Mouse (Mus musculus): Measurements from ENCODE around the gene Ephb6. TPM values are rescaled to one million over a fixed set of nuclear protein-coding genes. Genes with fewer than 3 reads are reported as not detected.
"Not testable (repeated sequence)": the region's sequence is repeated elsewhere in the genome, so short reads cannot be mapped to it uniquely, and the experiment has no call there.

Gene Ephb6
- 25.8 and 28.1 TPM in 2 replicates for polyA plus RNA-seq (2016; fragmentation: Nextera tagmentation; extraction: Ambion mirVana)

DNA sequence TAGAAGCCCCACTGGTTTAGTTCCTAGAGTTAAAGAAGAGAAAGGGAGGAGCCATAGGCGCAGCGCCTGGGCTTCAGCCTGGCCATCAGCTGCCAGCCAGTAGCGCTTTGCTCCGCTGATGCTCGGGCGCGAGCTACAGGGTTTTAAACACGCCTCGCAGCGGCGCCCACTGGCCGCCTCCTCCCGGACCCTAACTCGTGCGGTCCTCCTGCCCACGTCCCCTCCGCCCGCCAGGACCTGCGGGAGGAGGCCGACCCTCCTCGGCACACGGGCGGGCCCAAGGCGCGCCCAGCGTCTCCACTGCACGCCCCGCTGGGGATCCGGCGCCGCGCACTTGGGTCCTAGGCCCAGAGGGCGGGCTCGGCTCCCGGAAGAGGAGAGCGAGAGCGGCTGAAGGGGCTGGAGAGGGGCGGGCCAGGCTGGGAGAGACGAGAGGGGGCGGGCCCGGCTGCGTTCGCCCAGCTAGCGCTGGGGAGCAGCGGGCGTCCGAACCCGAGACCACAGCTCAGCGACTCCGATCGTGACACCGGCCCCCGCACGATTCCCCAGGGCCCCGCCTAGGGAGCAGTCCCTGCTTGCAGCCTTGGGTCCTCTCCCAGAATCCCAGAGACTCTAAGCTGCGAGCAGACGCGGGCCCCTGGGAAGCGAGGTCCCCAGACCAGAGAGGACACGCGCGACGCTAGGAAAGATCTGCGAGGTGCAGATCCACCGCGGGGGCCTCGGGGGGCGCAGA lies at the start of gene Ephb6:
TSS of gene Ephb6 (plus strand) at position 422 of the 733 bp plus-strand sequence.
- ATAC-seq (ENCODE audit: low FRiP score) = peak; percentile 95
- Histone ChIP-seq H3K27ac (peak within 1 kb of the TSS; percentile 92), H3K9ac (peak within 1 kb of the TSS; percentile 89), H3K27me3 (no peaks in the 10 kb centered on the region), H3K9me3 (replicated peaks) (no peaks in the 10 kb centered on the region), H3K4me1 (peaks cover 14% of the 10 kb centered on the region), H3K36me3 (no peaks in the 10 kb centered on the region), H3K4me2 (replicated peaks) (peak within 1 kb of the TSS; percentile 88), H3K4me3 (peak within 1 kb of the TSS; percentile 74)
- WGBS = under 1% methylated on average over 68 of the region's 68 CpGs

DNA sequence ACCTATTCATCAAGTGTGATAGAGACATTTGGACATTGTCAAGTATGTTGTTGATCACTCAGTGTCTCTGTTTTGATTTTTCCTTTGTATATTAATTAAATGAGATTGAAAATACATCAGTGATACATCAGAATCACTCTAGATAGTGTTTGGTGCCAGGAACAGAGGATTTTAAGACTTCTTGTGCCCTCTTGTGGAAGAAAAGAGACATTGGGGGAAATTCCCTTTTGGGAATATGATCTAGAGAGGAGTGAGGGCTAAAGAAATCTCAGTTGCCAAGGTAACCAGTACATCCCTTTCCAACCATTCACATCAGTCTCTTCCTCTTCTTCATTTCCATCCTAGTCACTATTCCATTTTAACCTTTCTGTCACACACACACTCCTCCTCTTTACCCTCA lies 48.9 kb upstream of the Ephb6 start:
- Histone ChIP-seq H3K4me2 (replicated peaks) (no peak overlapping the region), H3K9me3 (replicated peaks) (no peaks in the 10 kb centered on the region), H3K4me3 (no peak overlapping the region), H3K4me1 (no peaks in the 10 kb centered on the region), H3K9ac (no peak overlapping the region), H3K27me3 (no peaks in the 10 kb centered on the region), H3K36me3 (no peaks in the 10 kb centered on the region), H3K27ac (no peak overlapping the region)
- 0 out of 2 replicates have a peak, but pooled peaks have one; percentile 8 for ATAC-seq (ENCODE audit: low FRiP score)

DNA sequence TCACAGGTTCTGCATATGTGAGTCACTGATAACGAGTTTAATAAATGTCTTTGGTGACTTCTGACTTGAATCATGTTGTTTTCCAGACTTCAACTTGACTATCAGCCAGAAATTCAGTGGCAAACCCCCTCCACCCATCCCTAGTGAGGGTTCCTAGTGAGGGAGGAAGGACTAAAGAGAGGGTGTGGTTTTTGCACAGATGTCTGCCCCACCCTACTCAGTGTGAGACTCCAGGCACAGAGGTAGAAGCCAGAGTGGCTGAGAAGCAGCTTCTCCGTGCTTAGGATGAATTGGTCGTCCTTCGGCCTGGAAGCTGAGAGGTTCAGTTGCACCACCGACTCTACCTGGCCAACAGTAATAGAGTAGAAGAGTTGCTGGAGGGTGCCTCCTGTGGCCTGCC lies 47.8 kb upstream of the Ephb6 start:
- H3K27me3 ChIP-seq = no peaks in the 10 kb centered on the region
- no peak overlapping the region for H3K4me3 ChIP-seq
- WGBS = 84% methylated on average over 5 of the region's 5 CpGs
- H3K27ac ChIP-seq = no peak overlapping the region
- H3K36me3 ChIP-seq = no peaks in the 10 kb centered on the region
- H3K4me1 ChIP-seq = no peaks in the 10 kb centered on the region
- H3K9me3 ChIP-seq (replicated peaks) = no peaks in the 10 kb centered on the region
- H3K4me2 ChIP-seq (replicated peaks) = no peak overlapping the region
- H3K9ac ChIP-seq = no peak overlapping the region
- no peak for ATAC-seq (ENCODE audit: low FRiP score)

DNA sequence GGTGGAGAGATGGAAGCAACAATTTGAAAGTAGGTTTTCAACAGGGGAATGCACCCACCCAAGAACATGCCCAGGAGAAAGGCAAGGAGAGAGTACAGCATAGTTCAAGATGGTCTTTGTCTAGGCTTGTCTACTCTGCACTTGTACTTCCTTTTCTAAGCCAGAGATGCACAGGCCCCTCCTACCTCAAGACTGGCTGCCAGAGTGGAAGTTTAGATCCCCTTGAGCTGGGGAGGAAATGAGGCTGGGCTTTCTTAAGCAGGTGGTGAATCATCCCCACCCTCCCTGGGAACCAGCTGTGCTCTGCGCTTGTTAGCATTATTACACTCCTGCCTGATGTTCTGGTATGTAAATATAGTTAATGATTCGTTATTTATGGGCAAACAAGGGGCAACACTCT lies 47.0 kb upstream of the Ephb6 start:
- ATAC-seq (ENCODE audit: low FRiP score) = no peak
- WGBS = 57% methylated on average over 2 of the region's 2 CpGs
- Histone ChIP-seq H3K9ac (no peak overlapping the region), H3K27ac (no peak overlapping the region), H3K9me3 (replicated peaks) (no peaks in the 10 kb centered on the region), H3K36me3 (no peaks in the 10 kb centered on the region), H3K4me2 (replicated peaks) (no peak overlapping the region), H3K4me3 (no peak overlapping the region), H3K4me1 (no peaks in the 10 kb centered on the region), H3K27me3 (no peaks in the 10 kb centered on the region)

DNA sequence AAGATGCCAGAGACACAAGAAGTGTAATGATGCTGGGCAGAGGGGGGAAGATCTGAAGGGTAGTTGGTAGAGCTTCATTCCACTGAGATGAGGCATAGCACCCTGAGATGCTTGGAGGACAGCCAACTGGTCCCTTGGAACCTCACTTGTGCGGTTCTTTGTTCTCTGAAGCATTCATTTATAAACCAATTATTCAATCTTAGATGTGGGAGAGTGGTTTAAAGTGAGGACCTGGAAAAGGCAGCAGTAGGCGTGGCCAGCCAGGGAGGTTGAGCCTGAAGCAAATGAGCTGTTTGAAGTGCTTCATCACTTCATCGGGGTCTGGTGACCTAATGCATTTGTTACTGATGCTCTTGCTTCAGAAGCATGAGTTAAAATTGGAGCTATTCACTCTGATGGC lies 46.0 kb upstream of the Ephb6 start:
- ATAC-seq (ENCODE audit: low FRiP score) = no peak
- no peaks in the 10 kb centered on the region for H3K9me3 ChIP-seq (replicated peaks)
- H3K4me3 ChIP-seq = no peak overlapping the region
- no peak overlapping the region for H3K9ac ChIP-seq
- no peaks in the 10 kb centered on the region for H3K27me3 ChIP-seq
- no peaks in the 10 kb centered on the region for H3K36me3 ChIP-seq
- no peak overlapping the region for H3K4me2 ChIP-seq (replicated peaks)
- WGBS = 70% methylated on average over 3 of the region's 3 CpGs
- no peak overlapping the region for H3K27ac ChIP-seq
- no peaks in the 10 kb centered on the region for H3K4me1 ChIP-seq

DNA sequence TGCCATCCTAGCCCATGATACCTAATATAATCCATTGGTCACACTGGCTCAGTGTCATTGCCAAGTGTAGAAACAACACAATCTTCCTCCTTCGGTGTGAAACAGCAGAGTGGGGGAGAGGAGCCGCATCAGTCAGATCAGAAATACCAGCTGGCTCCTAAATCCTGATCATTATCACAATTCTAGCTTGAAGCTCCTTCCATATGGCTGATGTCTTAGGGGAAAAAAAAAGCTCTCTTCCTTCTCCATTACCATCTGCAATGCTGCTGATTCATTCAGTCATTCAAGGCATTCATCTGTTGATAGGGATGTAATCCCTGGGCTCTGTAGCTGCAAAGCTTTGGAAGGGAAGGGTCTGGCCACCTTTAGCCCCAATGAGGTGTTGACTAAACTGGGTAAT lies 45.0 kb upstream of the Ephb6 start:
- Histone ChIP-seq H3K4me2 (replicated peaks) (no peak overlapping the region), H3K27me3 (no peaks in the 10 kb centered on the region), H3K9ac (no peak overlapping the region), H3K9me3 (replicated peaks) (no peaks in the 10 kb centered on the region), H3K36me3 (no peaks in the 10 kb centered on the region), H3K4me1 (no peaks in the 10 kb centered on the region), H3K4me3 (no peak overlapping the region), H3K27ac (no peak overlapping the region)
- 77% methylated on average over 2 of the region's 2 CpGs for WGBS
- no peak for ATAC-seq (ENCODE audit: low FRiP score)

DNA sequence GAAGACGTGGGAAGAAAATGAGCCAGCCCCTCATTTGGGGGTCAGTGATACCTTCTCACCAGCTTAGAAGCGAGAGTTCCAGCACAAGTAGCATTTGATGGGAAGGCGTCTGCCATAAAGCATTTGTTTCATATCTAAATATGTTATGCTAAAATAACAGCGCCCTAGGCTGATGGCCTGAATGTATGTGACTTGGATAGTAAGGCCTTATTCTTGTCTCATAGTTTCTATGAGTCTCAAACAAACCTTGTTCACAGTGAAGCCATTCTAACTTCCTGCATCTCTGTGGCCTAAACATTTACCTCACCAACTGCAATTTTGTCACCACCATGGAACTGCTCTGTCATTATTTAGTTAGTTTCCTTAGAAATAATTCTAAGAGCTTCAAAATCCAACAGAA lies 42.7 kb upstream of the Ephb6 start:
- peak overlapping the region; percentile 42 for H3K4me2 ChIP-seq (replicated peaks)
- H3K9me3 ChIP-seq (replicated peaks) = no peaks in the 10 kb centered on the region
- no peak overlapping the region for H3K9ac ChIP-seq
- peak overlapping the region; percentile 24 for H3K4me3 ChIP-seq
- WGBS = 91% methylated on average over 4 of the region's 4 CpGs
- H3K27me3 ChIP-seq = no peaks in the 10 kb centered on the region
- H3K4me1 ChIP-seq = no peaks in the 10 kb centered on the region
- no peaks in the 10 kb centered on the region for H3K36me3 ChIP-seq
- peak; percentile 43; the same call in 1 of the 2 replicates for ATAC-seq (ENCODE audit: low FRiP score)
- H3K27ac ChIP-seq = no peak overlapping the region

DNA sequence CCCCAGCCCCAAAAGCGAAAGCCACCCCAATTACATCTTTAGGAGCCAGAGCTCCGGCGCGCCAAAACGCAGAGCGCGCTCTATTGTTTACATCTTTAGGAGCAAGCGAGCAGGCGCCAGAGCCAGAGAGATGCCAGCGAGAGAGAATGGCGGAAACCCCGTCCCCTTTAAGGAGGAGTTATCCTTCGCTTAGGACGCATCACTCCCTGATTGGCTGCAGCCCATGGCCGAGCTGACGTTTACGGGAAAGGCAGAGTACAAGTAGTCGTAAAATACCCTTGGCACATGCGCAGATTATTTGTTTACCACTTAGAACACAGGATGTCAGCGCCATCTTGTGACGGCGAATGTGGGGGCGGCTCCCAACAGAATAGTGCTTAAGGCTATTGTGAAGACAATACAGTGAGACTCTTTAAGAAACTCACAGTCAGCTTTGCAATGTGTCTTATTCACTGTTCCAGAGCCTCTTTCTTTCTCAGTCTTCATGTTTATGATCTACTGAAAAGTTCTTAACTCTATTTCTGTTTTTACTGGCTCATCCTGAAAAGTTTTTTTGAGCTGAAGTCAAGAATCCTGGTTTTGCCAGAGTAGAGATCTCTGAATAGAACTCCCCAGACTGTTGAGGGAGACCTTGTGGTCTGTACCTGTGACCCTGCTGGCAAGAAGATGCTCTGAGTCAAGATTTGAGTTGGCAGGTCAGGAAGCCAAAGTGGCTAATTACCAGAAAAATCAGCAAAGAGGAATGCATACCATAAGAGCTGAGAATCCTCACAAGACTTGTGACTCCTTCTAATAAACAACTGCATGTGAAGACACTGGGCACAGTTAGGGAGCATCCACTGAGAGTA lies 42.0 kb upstream of the Ephb6 start:
- not testable (repeated sequence) for H3K27me3 ChIP-seq; H3K36me3 ChIP-seq; H3K9me3 ChIP-seq (replicated peaks); H3K4me1 ChIP-seq; H3K9ac ChIP-seq; H3K27ac ChIP-seq
- Histone ChIP-seq H3K4me3 (peak overlapping the region; percentile 24), H3K4me2 (replicated peaks) (0 out of 2 replicates have a peak overlapping the region, but pooled peaks have one; percentile 8)
- 56% methylated on average over 5 of the region's 23 CpGs for WGBS
- ATAC-seq (ENCODE audit: low FRiP score) = peak; percentile 79

DNA sequence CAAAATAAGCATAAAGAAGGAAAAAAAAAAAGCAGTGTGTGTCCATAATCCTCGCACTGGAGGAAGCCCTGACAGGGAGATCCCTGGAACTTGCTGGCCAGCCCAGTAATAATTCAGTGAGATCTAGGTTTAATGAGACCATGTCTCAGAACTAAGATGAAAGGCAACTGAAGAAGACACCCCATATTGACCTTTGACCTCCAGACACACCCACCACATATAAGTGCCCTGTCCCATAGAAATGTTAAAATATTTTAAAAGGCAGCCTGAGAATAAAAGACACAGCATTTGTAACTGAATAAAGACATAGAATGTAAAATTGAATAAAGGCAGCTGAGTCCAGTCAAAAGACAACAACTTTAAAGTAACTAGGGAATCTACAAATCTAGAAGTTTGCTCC lies 40.0 kb upstream of the Ephb6 start:
- no peaks in the 10 kb centered on the region for H3K9me3 ChIP-seq (replicated peaks)
- H3K4me1 ChIP-seq = no peaks in the 10 kb centered on the region
- ATAC-seq (ENCODE audit: low FRiP score) = no peak
- H3K27ac ChIP-seq = no peak overlapping the region
- H3K4me2 ChIP-seq (replicated peaks) = no peak overlapping the region
- no peak overlapping the region for H3K4me3 ChIP-seq
- WGBS = 52% methylated on average over 1 of the region's 1 CpGs
- H3K9ac ChIP-seq = no peak overlapping the region
- no peaks in the 10 kb centered on the region for H3K36me3 ChIP-seq
- H3K27me3 ChIP-seq = no peaks in the 10 kb centered on the region

DNA sequence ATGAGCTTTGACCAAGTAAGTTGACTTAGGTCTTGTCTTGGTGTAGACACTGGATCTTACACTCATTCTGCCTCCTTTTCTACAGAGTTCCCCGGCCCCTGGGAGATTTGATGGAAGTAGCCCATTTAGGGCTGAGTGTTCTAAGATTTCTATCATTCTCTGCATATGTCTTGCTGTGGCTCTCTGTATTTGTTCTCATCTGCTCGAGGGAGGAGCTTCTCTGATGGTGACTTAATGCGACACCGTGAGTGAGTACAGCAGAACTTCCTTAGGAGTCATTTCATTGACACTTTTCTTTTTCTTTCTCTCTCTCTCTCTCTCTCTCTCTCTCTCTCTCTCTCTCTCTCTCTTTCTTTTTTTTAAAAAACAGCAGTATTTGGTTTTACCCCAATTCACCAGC lies 38.3 kb upstream of the Ephb6 start:
- H3K4me2 ChIP-seq (replicated peaks) = no peak overlapping the region
- H3K9ac ChIP-seq = no peak overlapping the region
- H3K27ac ChIP-seq = no peak overlapping the region
- no peaks in the 10 kb centered on the region for H3K9me3 ChIP-seq (replicated peaks)
- 93% methylated on average over 4 of the region's 4 CpGs for WGBS
- no peaks in the 10 kb centered on the region for H3K27me3 ChIP-seq
- no peaks in the 10 kb centered on the region for H3K36me3 ChIP-seq
- H3K4me3 ChIP-seq = no peak overlapping the region
- ATAC-seq (ENCODE audit: low FRiP score) = no peak
- H3K4me1 ChIP-seq = no peaks in the 10 kb centered on the region

DNA sequence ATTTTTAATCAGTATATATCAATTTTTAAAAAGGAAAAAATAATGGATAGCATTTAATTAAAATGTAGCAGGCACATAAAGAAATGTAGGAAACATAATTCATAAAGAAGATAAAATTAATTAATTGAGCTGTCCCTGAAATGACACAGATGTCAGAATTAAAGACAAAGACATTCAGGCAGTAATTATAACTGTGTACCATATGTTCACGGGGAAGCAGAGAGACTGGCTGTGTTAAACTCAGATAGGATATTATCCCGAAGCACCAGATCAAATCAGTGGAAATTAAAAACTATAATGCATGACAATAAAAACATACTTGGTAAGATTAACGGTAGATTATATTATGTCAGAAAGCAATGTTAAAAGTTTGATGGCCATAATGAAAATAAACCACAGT lies 36.2 kb upstream of the Ephb6 start:
- 80% methylated on average over 3 of the region's 3 CpGs for WGBS
- Histone ChIP-seq H3K27ac (no peak overlapping the region), H3K27me3 (no peaks in the 10 kb centered on the region), H3K4me2 (replicated peaks) (no peak overlapping the region), H3K4me1 (no peaks in the 10 kb centered on the region), H3K4me3 (no peak overlapping the region), H3K36me3 (no peaks in the 10 kb centered on the region), H3K9ac (no peak overlapping the region), H3K9me3 (replicated peaks) (no peaks in the 10 kb centered on the region)
- no peak for ATAC-seq (ENCODE audit: low FRiP score)

DNA sequence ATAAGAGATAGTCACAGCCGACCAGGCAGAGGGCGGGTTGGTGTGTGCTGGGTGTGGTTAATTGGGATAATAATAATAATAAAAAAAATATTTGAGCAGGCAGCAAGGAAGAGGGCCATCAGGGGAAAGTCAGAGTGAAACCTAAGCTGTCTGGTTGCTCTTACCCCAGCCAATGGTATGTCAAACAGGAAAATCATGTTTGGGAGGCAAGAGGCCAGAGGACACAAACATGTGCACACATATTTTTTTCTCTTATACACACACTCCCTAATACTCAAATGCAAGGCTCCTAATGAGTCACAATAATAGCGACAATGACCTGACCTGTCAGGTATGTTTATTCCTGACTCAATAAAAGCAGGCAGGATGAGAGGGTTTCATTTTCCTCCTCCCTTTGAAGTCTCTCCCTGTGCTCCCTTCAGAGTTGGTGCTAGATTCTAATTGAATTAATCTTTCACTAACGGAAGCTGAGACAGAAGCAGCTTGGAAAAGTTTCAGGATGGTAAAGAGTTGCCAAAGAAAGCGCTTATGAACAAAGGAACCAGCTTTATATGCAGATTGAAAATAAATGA lies 28.7 kb upstream of the Ephb6 start:
- Histone ChIP-seq H3K9me3 (replicated peaks) (no peaks in the 10 kb centered on the region), H3K36me3 (no peaks in the 10 kb centered on the region)

More for the DNA sequence above, 28.7 kb upstream of the Ephb6 start:
- no peak overlapping the region for H3K4me3 ChIP-seq
- H3K4me1 ChIP-seq = no peaks in the 10 kb centered on the region
- 73% methylated on average over 5 of the region's 5 CpGs for WGBS
- H3K27me3 ChIP-seq = no peaks in the 10 kb centered on the region
- no peak overlapping the region for H3K4me2 ChIP-seq (replicated peaks)
- H3K9ac ChIP-seq = no peak overlapping the region
- H3K27ac ChIP-seq = no peak overlapping the region
- ATAC-seq (ENCODE audit: low FRiP score) = no peak

All from hindbrain, embryonic 12.5 days (tissue).